Mouse (Mus musculus) limb, embryonic 15.5 days (tissue): ENCODE results near the gene Slc26a9. TPM values are rescaled to one million over a fixed set of nuclear protein-coding genes. Genes with fewer than 3 reads are reported as not detected.

ENCODE experiments used
- ATAC-seq: fragments of 200-750 bp; cut with Nextera tagmentation; 2 replicates; pipeline ENCODE4 v1.8.0; 2017; ENCODE audit warnings: low read depth, moderate TSS enrichment; ENCODE audit not compliant: insufficient number of reproducible peaks, low FRiP score, low TSS enrichment
- H3K27ac ChIP-seq: fragments of 300-500 bp; sonication (generic); 2 replicates; pipeline ENCODE4 v1.5.1; 2015; ENCODE audit warnings: moderate library complexity, mild to moderate bottlenecking, inconsistent platforms
- H3K27me3 ChIP-seq: fragments of 300-500 bp; sonication (generic); 2 replicates; pipeline ENCODE4 v1.6.1; 2015; ENCODE audit warnings: inconsistent platforms
- H3K36me3 ChIP-seq: fragments of 300-500 bp; sonication (generic); 2 replicates; pipeline ENCODE4 v1.6.1; 2015; ENCODE audit warnings: inconsistent platforms
- H3K4me1 ChIP-seq: fragments of 300-500 bp; sonication (generic); 2 replicates; pipeline ENCODE4 v1.6.1; 2015; ENCODE audit warnings: inconsistent platforms
- H3K4me2 ChIP-seq: fragments of 300-500 bp; sonication (generic); 2 replicates; pipeline ENCODE4 v1.6.1; 2015; ENCODE audit warnings: mild to moderate bottlenecking, inconsistent platforms
- H3K4me3 ChIP-seq: fragments of 300-500 bp; sonication (generic); 2 replicates; pipeline ENCODE4 v1.5.1; 2015; ENCODE audit warnings: mild to moderate bottlenecking, inconsistent platforms
- H3K9ac ChIP-seq: fragments of 300-500 bp; sonication (generic); 2 replicates; pipeline ENCODE4 v1.6.1; 2015; ENCODE audit warnings: inconsistent platforms
- H3K9me3 ChIP-seq: fragments of 300-500 bp; sonication (generic); 2 replicates; pipeline ENCODE4 v1.6.1; 2016; ENCODE audit warnings: inconsistent platforms
- WGBS: fragments of 180-500 bp; shearing (Covaris S2); methylation state at CpG from one replicate; pipeline ENCODE4 v1.1.7; 2015; 5-methylcytosine and 5-hydroxymethylcytosine counted together
- polyA plus RNA-seq: library from polyadenylated mRNA; unstranded; fragments of >200 nt; fragmentation: Nextera tagmentation; extraction: Ambion mirVana; gene quantifications from 2 replicates; pipeline ENCODE4 v1.2.1, GENCODE M21; 2015

Gene Slc26a9
- polyA plus RNA-seq, 1 experiment from 2014 or later, result 0.05 TPM

GRCm38 (mm10) chr1:131738760-131739159 is 5.1 kb upstream of the Slc26a9 start:
- Histone ChIP-seq H3K9ac (no peak overlapping the region), H3K4me2 (no peak overlapping the region), H3K9me3 (no peaks in the 10 kb centered on the region), H3K27me3 (no peaks in the 10 kb centered on the region), H3K4me3 (no peak overlapping the region), H3K27ac (no peak overlapping the region), H3K36me3 (no peaks in the 10 kb centered on the region), H3K4me1 (peaks cover 3% of the 10 kb centered on the region; the same call in 1 of the 2 replicates)
- WGBS, result 63% methylated on average over 1 of the region's 1 CpGs
- no peak for ATAC-seq

GRCm38 (mm10) chr1:131739481-131740160 is 4.2 kb upstream of the Slc26a9 start:
- H3K9ac ChIP-seq, result no peak overlapping the region
- no peak for ATAC-seq
- 91% methylated on average over 9 of the region's 9 CpGs for WGBS
- no peak overlapping the region for H3K4me3 ChIP-seq
- H3K27ac ChIP-seq, result no peak overlapping the region
- peaks cover 3% of the 10 kb centered on the region; the same call in 1 of the 2 replicates for H3K4me1 ChIP-seq
- H3K4me2 ChIP-seq, result no peak overlapping the region
- no peaks in the 10 kb centered on the region for H3K27me3 ChIP-seq
- H3K9me3 ChIP-seq, result no peaks in the 10 kb centered on the region
- no peaks in the 10 kb centered on the region for H3K36me3 ChIP-seq

GRCm38 (mm10) chr1:131745391-131745790 is 1.6 kb downstream of the Slc26a9 start:
- no peaks in the 10 kb centered on the region for H3K9me3 ChIP-seq
- H3K4me2 ChIP-seq, result no peak overlapping the region
- 61% methylated on average over 5 of the region's 5 CpGs for WGBS
- H3K9ac ChIP-seq, result no peak overlapping the region
- H3K4me1 ChIP-seq, result no peaks in the 10 kb centered on the region
- no peak overlapping the region for H3K4me3 ChIP-seq
- ATAC-seq, result no peak
- no peaks in the 10 kb centered on the region for H3K36me3 ChIP-seq
- no peak overlapping the region for H3K27ac ChIP-seq
- no peaks in the 10 kb centered on the region for H3K27me3 ChIP-seq

GRCm38 (mm10) chr1:131747761-131748160 is 3.9 kb downstream of the Slc26a9 start:
- Histone ChIP-seq H3K36me3 (no peaks in the 10 kb centered on the region), H3K27ac (no peak overlapping the region), H3K4me1 (peaks cover 6% of the 10 kb centered on the region; the same call in 1 of the 2 replicates), H3K9me3 (no peaks in the 10 kb centered on the region), H3K9ac (no peak overlapping the region), H3K4me3 (no peak overlapping the region), H3K4me2 (no peak overlapping the region), H3K27me3 (no peaks in the 10 kb centered on the region)
- no peak for ATAC-seq
- WGBS, result 68% methylated on average over 2 of the region's 2 CpGs

- H3K4me2 ChIP-seq, result no peak overlapping the region
- whole genome bisulfite sequencing, result 74% methylated on average over 2 of the region's 2 CpGs
Measured at GRCm38 (mm10) chr1:131748636-131749035, 4.8 kb downstream of the Slc26a9 start.

GRCm38 (mm10) chr1:131749706-131750545 is 6.1 kb downstream of the Slc26a9 start:
- no peak overlapping the region for H3K9ac ChIP-seq
- no peak overlapping the region for H3K4me3 ChIP-seq
- peaks cover 6% of the 10 kb centered on the region; the same call in 1 of the 2 replicates for H3K4me1 ChIP-seq
- H3K9me3 ChIP-seq, result no peaks in the 10 kb centered on the region
- 63% methylated on average over 15 of the region's 15 CpGs for WGBS
- no peak overlapping the region for H3K27ac ChIP-seq
- H3K4me2 ChIP-seq, result no peak overlapping the region
- no peaks in the 10 kb centered on the region for H3K27me3 ChIP-seq
- no peaks in the 10 kb centered on the region for H3K36me3 ChIP-seq
- ATAC-seq, result no peak

More at GRCm38 (mm10) chr1:131748636-131749035, 4.8 kb downstream of the Slc26a9 start:
- ATAC-seq, result no peak
- no peaks in the 10 kb centered on the region for H3K36me3 ChIP-seq
- H3K27ac ChIP-seq, result no peak overlapping the region
- no peaks in the 10 kb centered on the region for H3K27me3 ChIP-seq
- no peak overlapping the region for H3K4me3 ChIP-seq
- H3K9me3 ChIP-seq, result no peaks in the 10 kb centered on the region
- no peak overlapping the region for H3K9ac ChIP-seq
- peaks cover 6% of the 10 kb centered on the region; the same call in 1 of the 2 replicates for H3K4me1 ChIP-seq

GRCm38 (mm10) chr1:131751181-131751890 is 7.5 kb downstream of the Slc26a9 start:
- WGBS, result 60% methylated on average over 3 of the region's 3 CpGs
- ATAC-seq, result no peak; the same call in 1 of the 2 replicates
- no peaks in the 10 kb centered on the region for H3K27me3 ChIP-seq

GRCm38 (mm10) chr1:131751891-131752311 is 8.1 kb downstream of the Slc26a9 start:
- Histone ChIP-seq H3K4me1 (peaks cover 6% of the 10 kb centered on the region; the same call in 1 of the 2 replicates), H3K27me3 (no peaks in the 10 kb centered on the region), H3K27ac (no peak overlapping the region), H3K9ac (no peak overlapping the region), H3K4me3 (no peak overlapping the region), H3K4me2 (no peak overlapping the region), H3K9me3 (no peaks in the 10 kb centered on the region), H3K36me3 (no peaks in the 10 kb centered on the region)
- 67% methylated on average over 10 of the region's 10 CpGs for WGBS
- ATAC-seq, result no peak

More at GRCm38 (mm10) chr1:131751181-131751890, 7.5 kb downstream of the Slc26a9 start:
- H3K36me3 ChIP-seq, result no peaks in the 10 kb centered on the region
- H3K4me2 ChIP-seq, result no peak overlapping the region
- peaks cover 6% of the 10 kb centered on the region; the same call in 1 of the 2 replicates for H3K4me1 ChIP-seq
- no peak overlapping the region for H3K9ac ChIP-seq
- H3K4me3 ChIP-seq, result no peak overlapping the region
- no peak overlapping the region for H3K27ac ChIP-seq
- no peaks in the 10 kb centered on the region for H3K9me3 ChIP-seq

- ATAC-seq, result no peak
- Histone ChIP-seq H3K4me2 (no peak overlapping the region), H3K4me1 (peaks cover 6% of the 10 kb centered on the region; the same call in 1 of the 2 replicates), H3K27me3 (no peaks in the 10 kb centered on the region), H3K4me3 (no peak overlapping the region), H3K9ac (no peak overlapping the region), H3K27ac (no peak overlapping the region), H3K36me3 (no peaks in the 10 kb centered on the region), H3K9me3 (no peaks in the 10 kb centered on the region)
- 82% methylated on average over 3 of the region's 3 CpGs for WGBS
Measured at GRCm38 (mm10) chr1:131754212-131754829, 10.5 kb downstream of the Slc26a9 start.

GRCm38 (mm10) chr1:131754916-131755315 is 11.1 kb downstream of the Slc26a9 start:
- no peak for ATAC-seq
- Histone ChIP-seq H3K36me3 (no peaks in the 10 kb centered on the region), H3K4me2 (no peak overlapping the region), H3K4me1 (peaks cover 6% of the 10 kb centered on the region; the same call in 1 of the 2 replicates), H3K9me3 (no peaks in the 10 kb centered on the region), H3K27me3 (no peaks in the 10 kb centered on the region), H3K9ac (no peak overlapping the region), H3K4me3 (no peak overlapping the region), H3K27ac (no peak overlapping the region)
- WGBS, result 86% methylated on average over 4 of the region's 4 CpGs

GRCm38 (mm10) chr1:131757211-131757610 is 13.4 kb downstream of the Slc26a9 start:
- 87% methylated on average over 6 of the region's 6 CpGs for WGBS
- H3K4me3 ChIP-seq, result no peak overlapping the region
- no peak for ATAC-seq

More at GRCm38 (mm10) chr1:131757211-131757610, 13.4 kb downstream of the Slc26a9 start:
- H3K4me2 ChIP-seq, result no peak overlapping the region
- H3K4me1 ChIP-seq, result no peaks in the 10 kb centered on the region
- no peaks in the 10 kb centered on the region for H3K9me3 ChIP-seq
- no peaks in the 10 kb centered on the region for H3K36me3 ChIP-seq
- no peaks in the 10 kb centered on the region for H3K27me3 ChIP-seq
- H3K27ac ChIP-seq, result no peak overlapping the region
- no peak overlapping the region for H3K9ac ChIP-seq
